Mouse (Mus musculus) heart, postnatal 36 days (tissue): Measurements from ENCODE around the gene Abhd12. TPM values are rescaled to one million over a fixed set of nuclear protein-coding genes. Genes with fewer than 3 reads are reported as not detected.
"Not testable (repeated sequence)": the region's sequence is repeated elsewhere in the genome, so short reads cannot be mapped to it uniquely, and the experiment has no call there.

Experiments used
- DNase-seq, 2 experiments: peaks; one replicate each; pipeline ENCODE4 v3.0.0; 2021 to 2022
- intact Hi-C: fragments of 180-260 bp; cut with DNase I; formaldehyde crosslinking; loops from one replicate; pipeline ENCODE4 v1.15.1; 2025
- total RNA-seq, 2 experiments: library from RNA; stranded (reverse); gene quantifications; 2 replicates each; pipeline ENCODE4 v1.2.3; 2021

Gene Abhd12
- 10 to 100 TPM; 47.8 to 50.3 TPM for total RNA-seq

GRCm38 (mm10) chr2:150904272-150904935 is at the start of gene Abhd12:
Abhd12 (minus strand) TSS chr2:150904741.
- intact Hi-C loops, result loop anchor here (5.0 kb wide), 1 partner anchor 77 kb away; no protein-coding TSS in a partner anchor
- peak; percentile 99 for DNase-seq

- DNase-seq, result no peak
- intact Hi-C loops, result no loop called here
Observed at GRCm38 (mm10) chr2:150951201-150951600, 46.7 kb upstream of the Abhd12 start.

GRCm38 (mm10) chr2:150950056-150950455 is 45.5 kb upstream of the Abhd12 start:
- DNase-seq, result no peak
- intact Hi-C loops, result no loop called here

GRCm38 (mm10) chr2:150949652-150950051 is 45.1 kb upstream of the Abhd12 start:
- no peak for DNase-seq
- intact Hi-C loops, result no loop called here

- intact Hi-C loops, result no loop called here
- no peak for DNase-seq
Observed at GRCm38 (mm10) chr2:150948786-150949185, 44.2 kb upstream of the Abhd12 start.

GRCm38 (mm10) chr2:150947880-150948611 is 43.5 kb upstream of the Abhd12 start:
- DNase-seq, intact Hi-C loops: not testable (repeated sequence)

- intact Hi-C loops, DNase-seq: not testable (repeated sequence)
Observed at GRCm38 (mm10) chr2:150947341-150947740, 42.8 kb upstream of the Abhd12 start.

GRCm38 (mm10) chr2:150944017-150944416 is 39.5 kb upstream of the Abhd12 start:
- DNase-seq, result no peak
- intact Hi-C loops, result no loop called here

GRCm38 (mm10) chr2:150934659-150935058 is 30.1 kb upstream of the Abhd12 start:
- no peak for DNase-seq
- intact Hi-C loops, result no loop called here

GRCm38 (mm10) chr2:150933482-150933881 is 28.9 kb upstream of the Abhd12 start:
- intact Hi-C loops, result no loop called here
- DNase-seq, result no peak

- no peak for DNase-seq
- intact Hi-C loops, result no loop called here
Observed at GRCm38 (mm10) chr2:150930806-150931205, 26.3 kb upstream of the Abhd12 start.

- intact Hi-C loops, result no loop called here
- DNase-seq, result no peak
Observed at GRCm38 (mm10) chr2:150929156-150929555, 24.6 kb upstream of the Abhd12 start.

- intact Hi-C loops, result no loop called here
- no peak for DNase-seq
Observed at GRCm38 (mm10) chr2:150927038-150927720, 22.6 kb upstream of the Abhd12 start.

- DNase-seq, result no peak
- intact Hi-C loops, result no loop called here
Observed at GRCm38 (mm10) chr2:150923505-150923904, 19.0 kb upstream of the Abhd12 start.

GRCm38 (mm10) chr2:150923026-150923425 is 18.5 kb upstream of the Abhd12 start:
- intact Hi-C loops, result no loop called here
- DNase-seq, result no peak

GRCm38 (mm10) chr2:150922165-150922564 is 17.6 kb upstream of the Abhd12 start:
- peak in 1 of 2 experiments; percentile 8 for DNase-seq

GRCm38 (mm10) chr2:150921697-150922096 is 17.2 kb upstream of the Abhd12 start:
- DNase-seq, result peak in 1 of 2 experiments; percentile 9
- intact Hi-C loops, result no loop called here

More at GRCm38 (mm10) chr2:150922165-150922564, 17.6 kb upstream of the Abhd12 start:
- intact Hi-C loops, result no loop called here

- intact Hi-C loops, result no loop called here
- no peak for DNase-seq
Observed at GRCm38 (mm10) chr2:150920543-150920942, 16.0 kb upstream of the Abhd12 start.

GRCm38 (mm10) chr2:150918720-150919119 is 14.2 kb upstream of the Abhd12 start:
- no peak for DNase-seq
- intact Hi-C loops, result no loop called here

GRCm38 (mm10) chr2:150915786-150916185 is 11.2 kb upstream of the Abhd12 start:
- DNase-seq, result no peak
- intact Hi-C loops, result no loop called here

GRCm38 (mm10) chr2:150914781-150915515 is 10.4 kb upstream of the Abhd12 start:
- DNase-seq, result no peak
- intact Hi-C loops, result no loop called here
